Mouse (Mus musculus) neural tube, embryonic 13.5 days (tissue): ENCODE results near the gene Rps6kb2. TPM values are rescaled to one million over a fixed set of nuclear protein-coding genes. Genes with fewer than 3 reads are reported as not detected.

Source experiments
- polyA plus RNA-seq: library from polyadenylated mRNA; unstranded; fragments of >200 nt; fragmentation: Nextera tagmentation; extraction: Ambion mirVana; gene quantifications from 2 replicates; pipeline ENCODE4 v1.2.1, GENCODE M21; 2015

Gene Rps6kb2
- polyA plus RNA-seq, 1 experiment from 2014 or later, result 63.6 TPM

Other genes starting within 250 kb of the Rps6kb2 start
- 1.9 and 2.2 TPM in 2 replicates for gene Aldh3b1, start 233.5 kb downstream of the Rps6kb2 start, polyA plus RNA-seq
- gene Unc93b1, start 228.2 kb downstream of the Rps6kb2 start, polyA plus RNA-seq, result 11.8 and 13.5 TPM in 2 replicates
- gene Aldh3b3, start 204.7 kb downstream of the Rps6kb2 start, polyA plus RNA-seq, result not detected in 2 replicates
- gene Aldh3b2, start 191.0 kb downstream of the Rps6kb2 start, polyA plus RNA-seq, result 0.14 and 0.32 TPM in 2 replicates
- 2.3 and 3.9 TPM in 2 replicates for gene Acy3, start 176.8 kb downstream of the Rps6kb2 start, polyA plus RNA-seq
- gene Tbx10, start 170.6 kb downstream of the Rps6kb2 start, polyA plus RNA-seq, result not detected in 2 replicates
- 22.5 and 22.9 TPM in 2 replicates for gene Nudt8, start 162.8 kb downstream of the Rps6kb2 start, polyA plus RNA-seq
- gene Gm49405, start 162.7 kb downstream of the Rps6kb2 start, polyA plus RNA-seq, result 4.7 and 6.0 TPM in 2 replicates
- gene Doc2g, start 160.0 kb downstream of the Rps6kb2 start, polyA plus RNA-seq, result 6.0 and 7.1 TPM in 2 replicates
- gene Ndufv1, start 150.5 kb downstream of the Rps6kb2 start, polyA plus RNA-seq, result 217 and 222 TPM in 2 replicates
- gene Gstp1, start 125.4 kb downstream of the Rps6kb2 start, polyA plus RNA-seq, result 383 and 433 TPM in 2 replicates
- 1.5 and 1.7 TPM in 2 replicates for gene Gstp2, start 117.3 kb downstream of the Rps6kb2 start, polyA plus RNA-seq
- gene Gstp3, start 103.8 kb downstream of the Rps6kb2 start, polyA plus RNA-seq, result not detected in 2 replicates
- not detected in 2 replicates for gene Cabp2, start 81.8 kb downstream of the Rps6kb2 start, polyA plus RNA-seq
- 82.6 and 86.4 TPM in 2 replicates for gene Cdk2ap2, start 66.2 kb downstream of the Rps6kb2 start, polyA plus RNA-seq
- gene Pitpnm1, start 63.4 kb downstream of the Rps6kb2 start, polyA plus RNA-seq, result 37.0 and 37.8 TPM in 2 replicates
- gene Aip, start 37.5 kb downstream of the Rps6kb2 start, polyA plus RNA-seq, result 92.4 and 94.0 TPM in 2 replicates
- gene Gpr152, start 23.6 kb downstream of the Rps6kb2 start, polyA plus RNA-seq, result not detected in 2 replicates
- gene Cabp4, start 19.3 kb downstream of the Rps6kb2 start, polyA plus RNA-seq, result 0.14 TPM in 2 replicates
- 119 and 120 TPM in 2 replicates for gene Coro1b, start 14.7 kb downstream of the Rps6kb2 start, polyA plus RNA-seq
- gene Ptprcap, start 9.8 kb downstream of the Rps6kb2 start, polyA plus RNA-seq, result 0.54 and 1.2 TPM in 2 replicates
- 5.1 and 6.6 TPM in 2 replicates for gene Carns1, start 12.1 kb upstream of the Rps6kb2 start, polyA plus RNA-seq
- 0.80 and 0.88 TPM in 2 replicates for gene Tbc1d10c, start 27.9 kb upstream of the Rps6kb2 start, polyA plus RNA-seq
- gene Ppp1ca, start 28.7 kb upstream of the Rps6kb2 start, polyA plus RNA-seq, result 683 and 709 TPM in 2 replicates
- 23.5 and 24.9 TPM in 2 replicates for gene Rad9a, start 38.3 kb upstream of the Rps6kb2 start, polyA plus RNA-seq
- gene Clcf1, start 50.9 kb upstream of the Rps6kb2 start, polyA plus RNA-seq, result 0.67 and 0.79 TPM in 2 replicates
- not detected in 2 replicates for gene AC109138.7, start 51.0 kb upstream of the Rps6kb2 start, polyA plus RNA-seq
- 21.0 and 22.1 TPM in 2 replicates for gene Pold4, start 68.5 kb upstream of the Rps6kb2 start, polyA plus RNA-seq
- 7.2 and 8.2 TPM in 2 replicates for gene Ssh3, start 105.8 kb upstream of the Rps6kb2 start, polyA plus RNA-seq
- gene Ankrd13d, start 119.8 kb upstream of the Rps6kb2 start, polyA plus RNA-seq, result 29.8 and 33.1 TPM in 2 replicates
- gene Grk2, start 142.9 kb upstream of the Rps6kb2 start, polyA plus RNA-seq, result 22.3 and 25.5 TPM in 2 replicates
- gene Kdm2a, start 234.9 kb upstream of the Rps6kb2 start, polyA plus RNA-seq, result 38.2 and 41.5 TPM in 2 replicates